Mouse (Mus musculus): ENCODE results near the gene Faap100. TPM values are rescaled to one million over a fixed set of nuclear protein-coding genes. Genes with fewer than 3 reads are reported as not detected.

Faap100 gene
- total RNA-seq, 2 experiments from 2014 or later = 59.2 to 64.4 TPM

DNA sequence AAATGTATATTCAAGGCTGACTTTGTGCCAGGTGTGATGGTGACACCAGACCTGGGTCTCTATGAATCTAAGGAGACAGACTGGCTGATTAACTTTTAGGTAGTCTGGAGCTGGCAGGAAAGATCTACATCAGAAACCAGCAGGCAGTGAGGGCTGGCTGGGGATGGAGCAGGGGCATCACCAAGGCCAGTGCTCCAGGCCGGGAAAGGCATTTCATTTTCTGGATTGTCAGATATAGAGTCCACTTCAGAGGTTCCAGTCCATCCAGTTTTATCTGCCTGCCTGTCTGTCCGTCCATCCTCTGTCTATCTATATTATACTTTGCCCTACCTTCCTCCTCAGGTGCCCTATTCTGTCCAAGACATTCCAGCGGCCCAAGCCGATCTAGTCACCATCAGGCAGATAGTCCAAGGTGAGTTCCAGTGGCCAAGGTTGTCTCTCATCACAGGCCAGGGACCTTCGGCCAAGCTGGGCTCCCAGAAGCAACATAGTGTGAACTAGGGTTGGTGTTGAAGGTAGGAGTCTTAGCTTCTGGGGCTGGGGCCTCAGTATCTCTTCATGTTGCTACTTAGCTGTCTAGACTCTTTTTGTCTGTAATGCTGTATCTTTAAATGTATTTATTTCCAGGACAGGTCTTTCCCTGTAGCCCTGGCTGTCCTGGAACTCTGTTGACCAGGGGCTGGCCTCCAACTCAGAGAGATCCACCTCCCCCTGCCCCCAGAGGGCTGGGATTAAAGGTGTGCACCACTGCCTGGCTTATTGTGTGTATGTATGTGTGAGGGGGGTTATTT lies 34.9 kb downstream of the Faap100 start:
- peak in 1 of 2 experiments; percentile 30 for DNase-seq (ENCODE audit: extremely low spot score in 1 of 2, low spot score in 2 of 2)
- intact Hi-C loops (cut with DNase I) = no loop called here

DNA sequence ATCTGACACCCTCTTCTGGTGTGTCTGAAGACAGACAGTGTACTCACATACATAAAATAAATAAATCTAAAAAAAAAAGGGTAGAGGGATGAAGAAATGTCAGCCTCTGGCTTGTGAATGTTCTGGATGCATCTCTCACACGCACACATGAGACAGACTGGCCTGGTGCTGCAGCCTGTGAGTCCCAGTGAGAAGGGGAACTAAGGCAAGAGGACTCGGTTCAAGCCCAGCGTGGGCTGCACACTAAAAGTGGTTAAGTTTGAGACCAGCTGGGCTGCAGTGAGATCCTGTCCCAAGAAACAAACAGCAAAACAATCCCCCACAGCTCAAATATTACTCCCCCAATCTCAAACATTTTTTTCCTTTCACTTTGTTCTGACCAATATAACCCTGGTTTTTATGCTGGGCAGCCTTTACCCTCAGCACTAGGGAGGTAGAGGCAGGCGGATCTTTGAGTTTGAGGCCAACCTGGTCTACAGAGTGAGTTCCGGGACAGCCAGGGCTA lies 35.9 kb downstream of the Faap100 start:
- intact Hi-C loops (cut with DNase I) = no loop called here
- no peak for DNase-seq (ENCODE audit: extremely low spot score in 1 of 2, low spot score in 2 of 2)

DNA sequence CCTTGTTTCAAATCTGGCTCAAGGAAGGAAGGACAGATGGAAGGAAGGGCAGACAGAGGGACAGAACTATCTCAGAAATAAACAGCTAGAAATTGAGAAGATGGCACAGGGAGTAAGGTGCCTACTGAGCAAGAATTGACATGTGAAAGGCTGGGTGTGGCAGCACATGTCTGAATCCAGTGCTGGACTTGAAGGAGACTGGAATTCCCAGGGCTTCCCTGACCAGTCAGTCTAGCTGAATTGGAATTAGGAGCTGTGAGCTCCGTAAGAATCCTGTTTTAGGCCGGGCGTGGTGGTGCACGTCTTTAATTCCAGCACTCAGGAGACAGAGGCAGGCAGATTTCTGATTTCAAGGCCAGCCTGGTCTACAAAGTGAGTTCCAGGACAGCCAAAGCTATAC lies 36.9 kb downstream of the Faap100 start:
- DNase-seq (ENCODE audit: extremely low spot score in 1 of 2, low spot score in 2 of 2) = no peak
- intact Hi-C loops (cut with DNase I) = no loop called here

DNA sequence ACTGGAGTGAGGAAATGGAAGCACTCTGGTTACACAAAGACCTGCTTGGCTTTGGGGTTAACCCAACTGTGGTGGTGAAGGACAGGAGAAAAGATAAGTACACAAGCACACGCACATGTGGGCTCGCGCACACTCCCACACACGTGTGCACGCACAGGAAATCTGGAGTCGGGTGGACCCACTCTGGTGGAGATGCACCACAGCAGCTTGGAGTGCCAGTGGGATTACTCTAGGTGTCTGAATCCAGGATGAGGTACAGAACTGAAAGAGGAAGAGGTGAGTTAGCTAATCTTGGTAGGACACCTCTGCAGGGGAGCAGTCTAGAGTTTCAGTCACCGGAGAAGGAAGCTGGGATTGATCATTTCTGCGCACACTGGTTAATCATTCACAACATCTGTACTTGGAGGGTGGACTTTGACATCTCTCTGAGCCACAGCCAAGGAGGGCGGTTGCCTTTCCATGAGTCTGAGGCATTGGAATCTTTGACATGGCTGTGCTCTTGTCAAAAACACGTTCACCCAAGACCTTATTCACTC lies 38.5 kb downstream of the Faap100 start:
- no peak for DNase-seq (ENCODE audit: extremely low spot score in 1 of 2, low spot score in 2 of 2)
- intact Hi-C loops (cut with DNase I) = no loop called here

DNA sequence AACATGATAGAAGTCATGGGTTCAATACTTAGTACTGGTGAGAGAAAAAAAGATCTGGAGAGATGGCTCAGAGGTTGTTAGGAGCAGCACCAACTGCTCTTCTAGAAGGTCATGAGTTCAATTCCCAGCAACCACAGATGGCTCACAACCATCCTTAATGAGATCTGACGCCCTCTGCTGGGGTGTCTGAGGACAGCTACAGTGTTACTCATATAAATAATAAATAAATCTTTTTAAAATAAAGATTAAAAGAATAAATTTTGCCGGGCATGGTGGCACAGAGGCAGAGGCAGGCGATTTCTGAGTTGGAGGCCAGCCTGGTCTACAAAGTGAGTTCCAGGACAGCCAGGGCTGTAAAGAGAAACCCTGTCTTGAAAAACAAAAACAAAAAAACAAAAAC lies 39.8 kb downstream of the Faap100 start:
- no peak for DNase-seq (ENCODE audit: extremely low spot score in 1 of 2, low spot score in 2 of 2)
- intact Hi-C loops (cut with DNase I) = no loop called here

DNA sequence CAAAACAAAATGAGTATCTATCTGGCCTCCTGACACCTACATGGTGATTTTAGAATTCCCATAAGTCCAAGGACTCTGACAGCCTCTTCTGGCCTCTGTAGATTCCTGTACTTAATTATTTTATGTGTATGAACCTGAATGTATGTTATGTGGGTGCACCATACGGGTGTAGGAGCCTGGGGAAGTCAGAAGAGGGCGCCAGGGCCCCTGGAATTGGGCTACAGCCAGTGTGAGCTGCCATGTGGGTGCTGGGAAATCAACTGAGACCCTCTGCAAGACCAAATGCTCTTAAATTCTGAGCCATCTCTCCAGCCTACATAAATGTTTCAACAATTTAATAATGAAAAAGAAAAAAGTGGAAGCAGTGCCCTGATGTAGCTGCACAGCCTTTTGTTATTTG lies 41.1 kb downstream of the Faap100 start:
- intact Hi-C loops (cut with DNase I) = no loop called here
- no peak for DNase-seq (ENCODE audit: extremely low spot score in 1 of 2, low spot score in 2 of 2)

DNA sequence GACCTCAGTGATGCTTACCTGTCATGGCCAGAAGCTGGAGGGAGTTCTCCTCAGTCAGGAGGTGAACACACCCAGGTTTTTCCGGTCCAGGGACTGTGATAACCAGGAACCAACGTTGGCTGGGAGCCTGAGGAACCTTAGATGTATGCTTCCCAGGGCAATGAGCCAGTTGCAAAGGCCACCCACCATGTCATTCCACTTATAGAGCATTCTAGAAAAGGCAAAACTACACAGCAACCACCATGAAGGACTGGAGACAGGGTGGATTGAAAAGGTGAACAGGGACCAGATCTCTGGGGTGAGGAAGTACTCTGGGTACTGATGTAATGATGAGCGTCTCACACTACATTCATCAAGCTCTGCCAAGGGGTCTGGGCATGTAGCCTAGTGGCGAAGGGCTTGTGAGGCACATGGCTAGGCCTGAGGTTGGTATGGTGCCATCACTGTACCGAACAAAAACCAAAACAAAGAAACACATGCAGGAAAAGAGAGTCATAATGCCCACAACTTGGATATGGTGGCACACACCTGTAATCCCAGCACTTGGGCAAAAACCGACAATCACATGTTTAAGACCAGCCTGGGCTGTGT lies 43.0 kb downstream of the Faap100 start:
- no peak for DNase-seq (ENCODE audit: extremely low spot score in 1 of 2, low spot score in 2 of 2)

DNA sequence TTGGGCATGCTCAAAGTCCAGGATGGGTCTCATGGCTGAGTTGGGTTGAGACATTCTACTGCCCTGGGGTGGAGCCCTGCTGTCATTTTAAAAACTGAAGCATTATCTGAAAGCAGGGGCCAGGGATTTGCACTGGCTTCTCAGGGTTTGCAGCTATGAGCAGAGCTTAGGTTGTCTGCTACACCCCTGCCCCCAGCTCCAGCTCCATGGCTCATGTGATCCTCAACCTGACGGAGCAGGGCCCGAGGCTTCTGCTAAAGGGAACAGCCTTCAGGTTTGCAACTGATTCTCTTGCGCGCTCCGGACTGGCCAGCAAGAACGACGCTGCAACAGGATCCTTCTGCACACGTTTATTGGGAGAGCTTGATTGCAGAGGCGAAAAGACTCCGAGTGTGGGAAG lies 58.4 kb downstream of the Faap100 start:
- DNase-seq (ENCODE audit: extremely low spot score in 1 of 2, low spot score in 2 of 2) = no peak
- intact Hi-C loops (cut with DNase I) = no loop called here

More for the DNA sequence above, 43.0 kb downstream of the Faap100 start:
- intact Hi-C loops (cut with DNase I) = no loop called here

DNA sequence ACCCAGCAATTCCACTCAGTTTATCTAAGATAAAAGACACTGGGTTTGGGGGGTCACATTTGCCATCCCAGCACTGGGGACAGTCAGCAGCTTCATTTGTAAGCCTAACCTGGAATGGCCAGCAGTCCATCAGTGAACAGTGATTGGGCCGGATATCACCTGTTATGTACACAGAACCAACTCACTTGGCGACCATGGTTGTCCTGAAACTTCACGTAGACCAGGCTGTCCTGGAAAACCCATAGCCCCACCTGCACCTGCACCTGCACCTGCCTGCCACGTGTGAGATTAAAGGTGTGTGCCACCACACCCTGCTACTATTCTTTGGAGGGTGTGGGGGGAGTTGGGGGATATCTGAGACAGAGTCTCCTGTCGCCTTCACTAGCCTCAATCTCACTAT lies 59.3 kb downstream of the Faap100 start:
- intact Hi-C loops (cut with DNase I) = no loop called here
- DNase-seq (ENCODE audit: extremely low spot score in 1 of 2, low spot score in 2 of 2) = no peak

Small RNAs within 50 kb of the gene (microRNA-seq; reads per million reads assigned to microRNA genes)
- gene Gm23419 (not detected), gene Mir6935 (3.2 reads per million, percentile 4 among the genes with 10 or more reads in this experiment)

Other genes with a start within 250 kb of the Faap100 start
- 100 to 1,000 TPM; 107 to 118 TPM for gene Slc38a10, start 227.4 kb downstream of the Faap100 start, total RNA-seq (2021)
- gene Bahcc1, start 145.8 kb downstream of the Faap100 start, total RNA-seq (2021) = 10 to 100 TPM; 19.7 to 20.6 TPM
- gene Actg1, start 30.2 kb downstream of the Faap100 start, total RNA-seq (2021) = 1,000 to 10,000 TPM; 2,375 to 2,523 TPM
- not detected for gene Fscn2, start 17.2 kb downstream of the Faap100 start, total RNA-seq (2021)
- gene Nploc4, start 58.9 kb upstream of the Faap100 start, total RNA-seq (2021) = 10 to 100 TPM; 63.1 to 70.3 TPM
- gene Tspan10, start 63.9 kb upstream of the Faap100 start, total RNA-seq (2021) = not detected
- gene Pde6g, start 74.7 kb upstream of the Faap100 start, total RNA-seq (2021) = under 1 TPM; 0.24 to 0.34 TPM
- 10 to 100 TPM; 10.6 to 13.8 TPM for gene Oxld1, start 79.3 kb upstream of the Faap100 start, total RNA-seq (2021)
- 10 to 100 TPM; 16.8 to 20.8 TPM for gene Ccdc137, start 79.4 kb upstream of the Faap100 start, total RNA-seq (2021)
- gene Arl16, start 88.8 kb upstream of the Faap100 start, total RNA-seq (2021) = 10 to 100 TPM; 60.9 to 61.0 TPM
- gene Mrpl12, start 105.8 kb upstream of the Faap100 start, total RNA-seq (2021) = 10 to 100 TPM; 76.6 to 79.1 TPM
- 10 to 100 TPM; 23.4 to 26.6 TPM for gene Slc25a10, start 113.1 kb upstream of the Faap100 start, total RNA-seq (2021)
- gene Gcgr, start 151.9 kb upstream of the Faap100 start, total RNA-seq (2021) = under 1 TPM in 1 of 2 experiments, not detected in 1; 0.26 TPM
- gene Mcrip1, start 171.0 kb upstream of the Faap100 start, total RNA-seq (2021) = 100 to 1,000 TPM; 103 to 110 TPM
- gene Ppp1r27, start 172.4 kb upstream of the Faap100 start, total RNA-seq (2021) = not detected
- gene P4hb, start 194.5 kb upstream of the Faap100 start, total RNA-seq (2021) = 100 to 1,000 TPM; 136 to 138 TPM
- gene Arhgdia, start 202.9 kb upstream of the Faap100 start, total RNA-seq (2021) = 100 to 1,000 TPM; 406 to 417 TPM
- 10 to 100 TPM; 69.3 to 76.5 TPM for gene Alyref, start 219.6 kb upstream of the Faap100 start, total RNA-seq (2021)
- 100 to 1,000 TPM; 102 to 110 TPM for gene Anapc11, start 219.7 kb upstream of the Faap100 start, total RNA-seq (2021)
- not detected for gene Npb, start 229.7 kb upstream of the Faap100 start, total RNA-seq (2021)
- gene Pcyt2, start 239.2 kb upstream of the Faap100 start, total RNA-seq (2021) = 100 to 1,000 TPM; 130 TPM
- gene Sirt7, start 246.5 kb upstream of the Faap100 start, total RNA-seq (2021) = 10 to 100 TPM; 37.5 to 40.6 TPM